ENCODE assay signal across 7 mouse cellular contexts in genomic region chr11:110379661-110380309, GRCm38 (mm10). TPM values are rescaled to one million over a fixed set of nuclear protein-coding genes. Genes with fewer than 3 reads are reported as not detected.
DNase-seq lines count a peak whose midpoint lies in the region; ATAC-seq lines count a peak whose summit lies in the region.

No protein-coding gene starts in this region.

- peak; percentile 57 for DNase-seq in adrenal gland, adult 8-10 months
- peak; percentile 80 for DNase-seq in embryo, embryonic 10.5 days (ENCODE audit: low spot score)
- peak; percentile 59 to 70 for DNase-seq in gastrocnemius, postnatal 36 days
- DNase-seq in left cerebral cortex, postnatal 10 days (ENCODE audit: extremely low spot score in 1 of 2, low spot score in 2 of 2): peak; percentile 33 to 67
- DNase-seq in right cerebral cortex, postnatal 14 days: peak; percentile 18

- ATAC-seq in intestine, embryonic 15.5 days: peak; percentile 99
- peak; percentile 73 for ATAC-seq in megakaryocyte, adult 5-6 weeks (ENCODE audit: poor library complexity, severe bottlenecking)

- peak overlapping the region; percentile 35 for H3K4me3 ChIP-seq in intestine, embryonic 15.5 days (replicated peaks)

- no peaks in the 10 kb centered on the region for H3K9me3 ChIP-seq in intestine, embryonic 15.5 days

- no peaks in the 10 kb centered on the region for H3K27me3 ChIP-seq in intestine, embryonic 15.5 days (replicated peaks)

- WGBS in intestine, embryonic 15.5 days: 5% methylated on average over 20 of the region's 20 CpGs

- H3K4me1 ChIP-seq in intestine, embryonic 15.5 days (replicated peaks): peaks cover 3% of the 10 kb centered on the region; the same call in 1 of the 2 replicates

- intact Hi-C loops in gastrocnemius, postnatal 36 days (cut with DNase I): no loop called here
- intact Hi-C loops in left cerebral cortex, postnatal 10 days (cut with DNase I): no loop called here

- peak overlapping the region; percentile 69 for H3K4me2 ChIP-seq in intestine, embryonic 15.5 days (replicated peaks)

- H3K27ac ChIP-seq in intestine, embryonic 15.5 days: peak overlapping the region; percentile 84

- peak overlapping the region; percentile 11; the same call in 1 of the 2 replicates for H3K9ac ChIP-seq in intestine, embryonic 15.5 days

- no peaks in the 10 kb centered on the region for H3K36me3 ChIP-seq in intestine, embryonic 15.5 days

RNA-seq across cellular contexts. Expression of gene Map2k6, which starts 19.1 kb away (rescaled TPM):
- 1 to 10 TPM; 1.7 to 7.9 (median 5.0) TPM for total RNA-seq in adrenal gland, adult 8-10 months (2022)
- total RNA-seq in gastrocnemius, postnatal 36 days (2021): 10 to 100 TPM; 43.6 to 50.1 TPM
- polyA plus RNA-seq in intestine, embryonic 15.5 days (2015; fragmentation: Nextera tagmentation; extraction: Ambion mirVana): 17.8 and 18.9 TPM in 2 replicates
- total RNA-seq in left cerebral cortex, postnatal 10 days (2021): 10 to 100 TPM; 23.0 to 25.3 TPM
- 10.3 and 12.6 TPM in 2 replicates for total RNA-seq in megakaryocyte, adult 5-6 weeks (2015)
- total RNA-seq in megakaryocyte, adult 5-6 weeks (2017): 14.8 and 16.0 TPM in 2 replicates

RNA-seq across cellular contexts. Expression of gene Abca5, which starts 42.3 kb away (rescaled TPM):
- total RNA-seq in adrenal gland, adult 8-10 months (2022): 10 to 100 TPM; 14.9 to 42.9 (median 21.1) TPM
- 1 to 10 TPM; 7.2 to 7.3 TPM for total RNA-seq in gastrocnemius, postnatal 36 days (2021)
- 2.4 and 2.9 TPM in 2 replicates for polyA plus RNA-seq in intestine, embryonic 15.5 days (2015; fragmentation: Nextera tagmentation; extraction: Ambion mirVana)
- 10 to 100 TPM; 31.1 to 32.0 TPM for total RNA-seq in left cerebral cortex, postnatal 10 days (2021)
- total RNA-seq in megakaryocyte, adult 5-6 weeks (2015): 0.22 and 0.32 TPM in 2 replicates
- 0.20 and 0.22 TPM in 2 replicates for total RNA-seq in megakaryocyte, adult 5-6 weeks (2017)

Comparison
In these comparisons a context has a peak if more than half of its experiments do, and no peak if none do; other contexts are left out.
1. Peak in every context shown above with its lines: DNase-seq, ATAC-seq, H3K4me3 ChIP-seq and H3K27ac ChIP-seq.
2. DNase-seq: peak in every context shown above with its lines; median percentile 80 in embryo, embryonic 10.5 days; 64 in gastrocnemius, postnatal 36 days; 57 in adrenal gland, adult 8-10 months; 50 in left cerebral cortex, postnatal 10 days; 18 in right cerebral cortex, postnatal 14 days.
3. RNA of gene Abca5, which starts 42.3 kb away (total RNA-seq): 31.1 to 32.0 TPM in left cerebral cortex, postnatal 10 days, 14.9 to 42.9 TPM in adrenal gland, adult 8-10 months and 7.2 to 7.3 TPM in gastrocnemius, postnatal 36 days; 0.20 to 0.32 TPM in megakaryocyte, adult 5-6 weeks; every median in the first group is over 4 times any median in the second.